Mouse (Mus musculus) erythroblast, adult 5-6 weeks (primary cell): ENCODE measurements around the gene Skil. TPM values are rescaled to one million over a fixed set of nuclear protein-coding genes. Genes with fewer than 3 reads are reported as not detected.
A peak's percentile ranks its signal among the peaks of the same experiment; 100 is the strongest.
"Not testable (repeated sequence)": the region's sequence is repeated elsewhere in the genome, so short reads cannot be mapped to it uniquely, and the experiment has no call there.

Experiments
- ATAC-seq: replicated peaks from 2 replicates; pipeline ENCODE4 v1.8.0; 2016; ENCODE audit warnings: moderate number of reproducible peaks, mild to moderate bottlenecking, moderate TSS enrichment, inconsistent platforms; ENCODE audit not compliant: poor library complexity, low FRiP score, severe bottlenecking
- total RNA-seq, 2 experiments: library from RNA; stranded (forward) in 1 of 2; stranded (reverse) in 1 of 2; fragments of 150-400 nt in 1 of 2; fragments of 200-764, 138-1000 nt in 1 of 2; gene quantifications; 2 replicates each; pipeline versions ENCODE4 v1.2.3 to v1.2.4; 2015 to 2017; ENCODE audit warnings: low replicate concordance in 2 of 2

Gene Skil
- total RNA-seq, 2 experiments from 2014 or later, result 3.5 to 5.3 TPM

GRCm38 (mm10) chr3:31109108-31109507 is 14.2 kb downstream of the Skil start:
- no peak for ATAC-seq

GRCm38 (mm10) chr3:31123098-31123497 is 28.2 kb downstream of the Skil start:
- no peak for ATAC-seq

GRCm38 (mm10) chr3:31126303-31126702 is 31.4 kb downstream of the Skil start:
- no peak for ATAC-seq

GRCm38 (mm10) chr3:31126848-31127247 is 32.0 kb downstream of the Skil start:
- ATAC-seq, result no peak

GRCm38 (mm10) chr3:31129766-31130165 is 34.9 kb downstream of the Skil start:
- no peak for ATAC-seq

- ATAC-seq, result no peak
Measured at GRCm38 (mm10) chr3:31133664-31134063, 38.8 kb downstream of the Skil start.

GRCm38 (mm10) chr3:31134246-31134645 is 39.4 kb downstream of the Skil start:
- ATAC-seq, result peak; percentile 86

- ATAC-seq, result no peak
Measured at GRCm38 (mm10) chr3:31134696-31135095, 39.8 kb downstream of the Skil start.

- ATAC-seq, result not testable (repeated sequence)
Measured at GRCm38 (mm10) chr3:31136591-31136990, 41.7 kb downstream of the Skil start.

GRCm38 (mm10) chr3:31138454-31139424 is 43.9 kb downstream of the Skil start:
- peak; percentile 62; the same call in 1 of the 2 replicates for ATAC-seq

GRCm38 (mm10) chr3:31141621-31142020 is 46.8 kb downstream of the Skil start:
- no peak for ATAC-seq

GRCm38 (mm10) chr3:31145222-31145621 is 50.4 kb downstream of the Skil start:
- ATAC-seq, result not testable (repeated sequence)

- no peak for ATAC-seq
Measured at GRCm38 (mm10) chr3:31145641-31146290, 50.9 kb downstream of the Skil start.

GRCm38 (mm10) chr3:31148595-31148994 is 53.7 kb downstream of the Skil start:
- ATAC-seq, result no peak

- ATAC-seq, result no peak
Measured at GRCm38 (mm10) chr3:31149706-31150105, 54.8 kb downstream of the Skil start, which contains the start of gene Cldn11. Gene Cldn11, plus strand, starts transcription at chr3:31149920.

GRCm38 (mm10) chr3:31152108-31152507 is 57.2 kb downstream of the Skil start:
- ATAC-seq, result no peak

- ATAC-seq, result no peak
Measured at GRCm38 (mm10) chr3:31156126-31156525, 61.3 kb downstream of the Skil start.

GRCm38 (mm10) chr3:31157776-31158175 is 62.9 kb downstream of the Skil start:
- ATAC-seq, result no peak

- ATAC-seq, result no peak
Measured at GRCm38 (mm10) chr3:31160046-31160445, 65.2 kb downstream of the Skil start.

- no peak for ATAC-seq
Measured at GRCm38 (mm10) chr3:31161336-31161735, 66.5 kb downstream of the Skil start.

GRCm38 (mm10) chr3:31162860-31163259 is 68.0 kb downstream of the Skil start:
- ATAC-seq, result no peak
